Mouse (Mus musculus): ENCODE results near the gene Akt3.

Gene Akt3

DNA sequence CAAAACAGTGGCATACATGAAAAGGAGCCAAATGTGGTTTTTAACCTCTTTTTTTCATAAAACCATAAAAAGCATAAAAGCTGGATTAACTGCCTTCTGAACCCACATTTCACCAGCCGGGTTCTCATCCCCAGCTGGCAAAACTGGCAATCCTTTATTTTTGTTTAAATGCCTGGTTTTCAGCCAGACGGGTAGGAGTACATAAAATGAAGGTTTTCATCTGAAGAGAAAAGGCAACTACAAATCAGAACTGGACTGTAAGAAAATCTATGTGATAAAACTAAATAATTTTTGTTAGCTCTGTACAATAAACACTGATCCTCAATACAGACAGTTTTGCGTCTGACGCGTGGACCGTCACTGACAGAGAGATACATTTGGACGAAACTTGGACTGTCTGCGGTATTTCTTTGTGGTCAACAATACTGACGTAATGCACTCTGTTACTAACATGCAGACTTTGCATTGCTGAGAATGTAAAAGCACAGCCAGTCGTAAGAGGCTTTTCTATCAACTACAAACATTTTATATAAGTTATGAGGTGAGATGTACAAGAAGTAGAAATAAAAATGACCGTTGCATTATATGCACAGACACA lies 206.5 kb downstream of the Akt3 start:
- DNase-seq (ENCODE audit: low spot score in 2 of 2) = no peak

DNA sequence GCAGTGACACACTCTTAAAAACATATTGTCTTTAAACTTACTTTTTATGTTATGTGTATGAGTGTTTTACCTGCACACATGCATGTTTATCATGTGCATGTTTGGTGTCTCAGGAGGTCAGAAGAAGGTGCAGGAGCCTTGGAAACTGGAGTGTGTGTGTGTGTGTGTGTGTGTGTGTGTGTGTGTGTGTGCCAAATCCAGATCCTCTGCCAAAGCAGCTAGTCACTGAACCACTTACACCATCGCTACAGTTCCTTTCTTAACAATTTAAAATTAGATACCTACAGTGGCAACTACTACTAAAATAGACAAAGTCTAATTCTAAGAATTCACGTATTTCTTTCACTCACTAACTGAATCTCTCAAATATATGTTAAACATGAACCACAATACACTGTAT lies 209.2 kb downstream of the Akt3 start:
- DNase-seq (ENCODE audit: low spot score in 2 of 2) = no peak

DNA sequence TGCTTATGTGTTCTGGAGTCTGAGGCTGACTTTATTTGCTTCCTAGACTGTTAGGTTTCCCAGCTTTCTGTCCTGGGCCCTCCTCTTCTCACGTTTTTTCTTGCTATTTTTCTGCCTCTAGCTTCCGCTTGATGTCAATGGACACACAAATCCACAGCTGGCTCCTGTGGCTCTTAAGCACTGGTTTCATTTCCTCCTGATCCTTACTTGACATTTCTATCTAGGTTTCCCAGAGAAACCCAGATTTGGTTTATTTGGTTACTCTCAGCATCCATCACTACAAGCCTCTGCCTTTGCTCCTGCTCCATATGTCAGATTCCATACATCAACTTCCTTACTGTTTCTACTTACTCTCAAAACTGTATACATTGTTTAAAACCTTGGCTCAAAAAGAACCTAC lies 211.0 kb downstream of the Akt3 start:
- DNase-seq (ENCODE audit: low spot score in 2 of 2) = no peak

DNA sequence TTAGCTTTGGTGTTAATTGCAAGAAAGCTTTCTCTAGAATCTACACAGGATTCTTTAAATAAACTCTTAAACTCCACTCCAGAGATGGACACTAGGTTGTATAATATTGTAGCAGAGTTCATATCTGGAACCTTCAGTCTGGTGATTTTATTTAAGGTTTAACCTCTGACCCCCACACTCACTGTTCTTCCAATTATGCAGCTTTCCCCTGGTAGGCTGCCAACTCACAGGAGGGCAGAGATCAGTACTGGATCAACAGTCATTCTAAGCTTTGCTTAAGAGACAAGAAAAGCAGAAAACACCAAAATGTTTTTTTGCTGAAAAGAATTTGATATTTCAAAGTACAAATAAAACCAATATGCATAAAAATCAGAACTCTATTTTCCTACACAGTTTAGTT lies 212.1 kb downstream of the Akt3 start:
- no peak for DNase-seq (ENCODE audit: low spot score in 2 of 2)

DNA sequence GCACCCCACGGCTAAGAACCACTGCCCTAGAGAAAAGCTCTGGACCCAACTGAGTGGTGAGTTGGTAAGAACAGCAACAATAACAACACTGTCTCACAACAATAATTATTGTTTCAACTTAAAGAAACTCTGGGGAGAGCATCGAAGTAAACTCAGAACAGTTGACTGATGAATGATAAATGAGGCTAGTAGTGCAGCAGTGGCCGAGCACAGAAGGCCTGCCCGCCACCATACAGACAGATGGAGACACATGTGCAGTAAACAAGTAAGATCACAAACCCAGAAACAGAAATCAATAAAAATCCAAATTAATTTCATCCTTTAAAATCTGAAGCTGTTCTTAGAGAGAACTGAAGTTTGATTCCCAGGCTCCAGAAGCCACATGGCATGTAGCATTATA lies 217.9 kb downstream of the Akt3 start:
- DNase-seq (ENCODE audit: low spot score in 2 of 2) = no peak

DNA sequence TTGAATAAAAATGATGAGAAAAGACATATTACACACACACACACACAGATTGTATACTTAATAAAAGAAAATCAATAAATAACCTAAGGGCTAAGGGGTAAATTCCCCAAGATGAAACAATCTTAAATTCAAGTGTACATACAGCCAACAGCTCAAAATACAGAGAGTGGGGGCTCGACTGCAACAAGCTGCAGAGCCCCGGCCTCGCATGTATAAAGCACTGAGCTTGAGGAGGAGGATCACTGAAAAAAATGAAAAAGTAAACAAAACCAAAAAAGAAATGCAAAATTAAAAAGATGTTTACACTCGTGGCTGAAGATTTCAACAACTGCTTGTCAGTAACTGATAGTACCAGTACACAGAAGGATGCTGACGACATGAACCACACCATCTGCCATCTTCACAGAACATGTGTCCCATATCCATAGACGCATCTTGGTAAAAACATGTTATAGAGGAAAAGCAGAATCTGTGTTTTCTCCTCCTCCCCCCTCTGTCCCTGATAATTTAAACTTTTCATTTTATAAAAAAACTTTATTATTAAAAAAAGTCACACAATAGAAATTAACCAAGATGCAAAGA lies 218.8 kb downstream of the Akt3 start:
- DNase-seq (ENCODE audit: low spot score in 2 of 2) = no peak

DNA sequence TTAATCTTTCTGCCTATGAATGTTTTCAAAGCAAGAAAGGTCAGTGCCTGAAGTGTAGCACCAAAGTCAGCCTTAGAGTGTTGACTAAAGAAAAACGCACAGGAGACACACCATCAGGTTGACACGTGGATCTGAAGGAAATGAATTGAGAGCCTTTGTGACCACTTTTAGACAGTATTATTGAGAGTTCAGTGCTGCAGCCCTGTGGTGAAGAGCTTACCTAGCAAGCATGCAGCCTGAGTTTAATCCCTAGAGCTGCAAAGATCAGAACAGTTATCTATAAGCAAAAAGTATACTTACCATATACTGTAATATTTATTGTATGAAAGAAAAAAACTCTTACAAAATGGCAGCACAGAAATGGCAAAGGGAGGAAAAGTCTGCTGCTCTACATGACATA lies 219.6 kb downstream of the Akt3 start:
- DNase-seq (ENCODE audit: low spot score in 2 of 2) = no peak

DNA sequence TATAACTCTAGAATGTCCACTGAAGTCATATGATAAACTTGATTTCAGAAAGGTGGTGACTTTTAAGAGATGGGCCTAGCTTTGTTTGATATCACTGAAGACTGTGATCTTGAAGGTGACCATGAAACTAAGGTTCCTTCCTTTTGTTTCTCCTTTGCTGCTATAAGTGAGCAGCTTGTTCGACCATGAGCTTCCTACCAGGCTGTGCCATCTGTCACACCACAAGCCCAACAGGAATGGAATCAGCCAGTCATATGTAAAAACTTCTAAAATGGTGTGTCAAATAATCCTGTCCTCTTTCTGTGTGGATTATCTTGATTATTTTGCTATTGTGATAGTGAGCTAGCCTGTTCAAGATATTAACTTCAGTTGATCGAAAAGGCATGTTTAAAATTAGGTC lies 222.5 kb downstream of the Akt3 start:
- no peak for DNase-seq (ENCODE audit: low spot score in 2 of 2)

DNA sequence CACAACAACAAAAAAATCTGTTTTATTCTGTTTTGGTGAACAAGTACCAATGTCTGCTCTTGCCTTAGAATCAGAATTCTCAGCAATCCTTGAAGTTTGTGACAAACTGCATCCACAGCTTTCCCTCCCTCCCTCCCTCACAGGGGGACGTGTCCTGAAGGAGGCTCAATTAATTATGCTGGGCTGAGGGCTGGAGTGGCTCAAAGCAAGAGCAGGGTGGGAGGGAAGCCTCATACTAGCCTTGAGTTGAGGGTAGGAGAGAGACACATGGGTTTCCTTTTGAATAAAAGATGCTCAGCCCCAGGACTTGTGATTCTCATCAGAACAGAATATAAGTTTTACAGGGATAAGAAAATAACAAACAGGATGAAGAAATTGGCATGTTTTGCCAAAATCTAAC lies 225.8 kb downstream of the Akt3 start:
- DNase-seq (ENCODE audit: low spot score in 2 of 2) = no peak

DNA sequence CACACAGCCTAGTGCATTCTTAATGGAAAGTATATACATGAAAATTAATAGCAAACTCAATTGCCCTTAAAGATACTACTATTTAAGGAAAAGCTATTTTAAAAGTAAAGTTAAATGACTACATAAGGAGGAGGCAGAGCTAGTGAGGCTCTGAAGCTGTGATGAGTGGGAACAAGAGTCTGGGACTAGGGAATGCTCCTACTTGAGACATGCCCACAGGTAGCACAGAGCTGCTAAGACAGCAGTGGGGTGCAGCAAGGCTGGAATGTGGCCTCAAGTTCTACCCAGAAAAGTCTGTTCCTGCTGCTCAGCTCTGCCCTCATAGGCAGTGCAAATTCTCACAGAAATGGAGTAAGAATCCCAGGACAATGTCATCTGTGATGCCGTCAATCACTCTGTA lies 226.8 kb downstream of the Akt3 start:
- DNase-seq (ENCODE audit: low spot score in 2 of 2) = no peak

DNA sequence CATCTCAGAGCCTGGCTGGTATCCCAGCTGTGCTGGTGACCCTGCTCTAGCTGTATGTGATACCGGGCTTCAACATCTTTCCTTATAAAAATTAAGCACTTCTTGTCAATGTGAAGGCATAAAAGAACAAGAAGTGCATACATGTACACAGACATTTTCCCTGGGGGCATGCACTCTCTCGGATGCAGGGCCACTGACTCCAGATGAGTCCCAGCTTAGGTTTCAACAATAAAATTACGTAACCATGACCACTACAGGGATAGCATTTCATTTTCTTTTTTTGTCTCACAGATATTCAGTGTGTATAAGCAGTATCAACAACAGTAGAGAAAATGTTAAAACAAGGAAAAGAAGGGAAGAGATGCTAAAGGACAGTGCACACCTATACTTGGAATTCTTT lies 227.3 kb downstream of the Akt3 start:
- no peak for DNase-seq (ENCODE audit: low spot score in 2 of 2)

DNA sequence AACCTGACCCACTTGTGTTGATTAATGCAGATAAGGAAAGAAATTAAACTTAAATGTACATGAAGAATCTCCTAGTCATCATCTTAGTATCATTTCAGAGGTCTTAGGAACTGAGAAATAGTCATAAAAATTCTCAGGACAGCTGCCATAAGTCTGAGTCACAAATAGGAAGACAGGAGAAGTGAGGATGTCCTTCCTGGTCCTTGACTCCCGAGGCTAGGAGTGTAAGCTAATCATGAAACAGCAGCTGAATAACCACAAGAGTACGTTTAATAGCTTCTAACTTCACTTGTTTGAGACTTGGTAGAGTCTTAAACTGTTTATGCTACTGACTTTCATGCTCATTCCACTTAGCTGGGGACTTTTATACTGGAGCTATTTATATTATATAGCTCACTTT lies 229.0 kb downstream of the Akt3 start:
- no peak for DNase-seq (ENCODE audit: low spot score in 2 of 2)

DNA sequence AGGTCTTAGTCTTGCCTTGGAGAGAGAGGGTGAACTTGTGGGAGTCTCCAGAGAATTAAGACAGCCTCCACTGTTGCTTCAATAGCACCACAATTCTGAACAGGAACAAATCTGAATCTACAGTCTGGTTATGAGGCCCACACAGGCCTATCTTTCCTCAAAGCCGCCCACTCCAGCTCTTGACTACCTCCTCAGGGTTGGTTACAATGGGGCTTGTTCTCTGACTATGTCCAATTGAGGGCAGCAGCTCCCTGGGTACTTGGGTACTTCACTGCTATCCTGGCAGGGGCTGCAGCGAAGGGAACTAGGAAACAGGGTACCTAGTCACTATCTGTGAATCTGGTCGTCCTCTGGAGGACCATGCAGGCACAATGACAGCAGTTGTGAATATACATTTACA lies 230.3 kb downstream of the Akt3 start:
- DNase-seq (ENCODE audit: low spot score in 2 of 2) = no peak

DNA sequence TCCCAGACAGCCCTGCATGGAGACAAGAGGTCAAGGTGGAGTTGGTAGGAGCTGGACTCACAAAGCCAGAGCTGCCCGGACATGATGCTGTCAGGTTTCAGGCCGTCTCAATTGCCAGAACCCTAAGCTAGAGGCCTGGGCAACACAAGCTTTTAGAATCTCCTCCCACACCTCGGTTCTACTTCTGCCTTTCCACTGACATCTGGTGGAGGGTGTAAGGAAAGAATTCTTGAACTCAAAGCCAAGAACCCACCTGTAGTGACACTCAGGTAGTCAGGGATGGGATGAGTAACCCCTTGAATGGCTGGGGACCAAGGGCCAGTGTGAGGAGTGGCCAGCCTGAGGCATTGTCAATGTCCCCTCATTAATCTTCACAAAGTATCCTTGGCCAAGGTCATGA lies 235.3 kb downstream of the Akt3 start:
- DNase-seq (ENCODE audit: low spot score in 2 of 2) = no peak

DNA sequence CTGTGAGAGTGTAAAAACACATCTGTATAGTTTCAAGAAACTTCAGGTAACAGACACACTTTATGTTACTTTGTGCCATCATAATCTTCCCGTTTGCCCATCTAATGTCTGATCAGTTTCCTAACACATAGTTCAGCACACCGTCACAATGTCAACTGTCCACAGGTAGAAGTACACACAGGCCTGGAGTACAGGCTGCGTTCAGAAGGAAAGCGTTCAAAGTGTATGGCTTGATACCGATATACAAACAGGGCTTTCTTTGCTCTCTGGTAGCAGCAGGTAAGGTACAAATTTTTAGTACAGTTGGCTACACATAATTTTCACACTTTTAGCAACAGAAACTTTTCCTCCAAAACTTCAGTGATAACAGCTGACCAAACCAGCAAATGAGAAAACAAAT lies 238.3 kb downstream of the Akt3 start:
- no peak for DNase-seq (ENCODE audit: low spot score in 2 of 2)

DNA sequence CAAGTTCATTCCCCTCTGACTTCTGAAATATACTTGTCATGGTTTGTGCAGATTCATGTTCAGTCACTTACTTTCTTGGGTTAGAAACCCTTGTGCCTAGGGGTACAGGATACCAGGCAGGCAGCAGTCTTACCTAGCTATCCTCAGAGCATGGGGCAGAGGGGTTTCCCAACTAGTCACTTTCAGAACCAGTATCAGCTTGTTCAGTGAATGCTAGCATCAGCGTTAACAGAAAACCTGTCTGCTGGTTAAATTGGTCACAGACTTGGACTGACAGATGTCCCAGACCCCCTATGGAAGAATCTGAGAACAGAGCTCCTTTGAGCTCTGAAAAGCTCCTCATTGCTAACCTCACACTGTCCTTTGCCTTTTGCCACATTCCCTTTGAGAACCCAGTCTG lies 239.3 kb downstream of the Akt3 start:
- no peak for DNase-seq (ENCODE audit: low spot score in 2 of 2)

DNA sequence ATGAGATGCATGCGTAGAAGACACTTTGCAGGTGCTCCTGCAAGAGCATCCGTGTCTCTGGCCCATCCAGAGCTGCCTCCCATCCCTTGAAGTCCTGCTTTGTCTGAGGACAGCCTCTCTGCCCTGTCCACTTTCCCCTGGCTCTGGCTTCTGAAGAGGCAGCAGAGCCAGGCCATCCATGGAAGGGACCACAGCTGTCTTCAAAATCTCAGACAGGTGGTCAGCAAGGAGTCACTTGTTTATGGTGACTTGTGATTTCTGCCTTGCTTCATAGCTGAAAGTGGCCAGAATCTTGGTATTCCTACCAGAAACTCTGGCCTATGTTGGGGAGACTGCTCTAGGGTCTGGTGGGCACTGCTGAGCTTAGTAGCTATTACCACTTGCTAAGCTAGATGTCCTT lies 241.3 kb downstream of the Akt3 start:
- no peak for DNase-seq (ENCODE audit: low spot score in 2 of 2)

DNA sequence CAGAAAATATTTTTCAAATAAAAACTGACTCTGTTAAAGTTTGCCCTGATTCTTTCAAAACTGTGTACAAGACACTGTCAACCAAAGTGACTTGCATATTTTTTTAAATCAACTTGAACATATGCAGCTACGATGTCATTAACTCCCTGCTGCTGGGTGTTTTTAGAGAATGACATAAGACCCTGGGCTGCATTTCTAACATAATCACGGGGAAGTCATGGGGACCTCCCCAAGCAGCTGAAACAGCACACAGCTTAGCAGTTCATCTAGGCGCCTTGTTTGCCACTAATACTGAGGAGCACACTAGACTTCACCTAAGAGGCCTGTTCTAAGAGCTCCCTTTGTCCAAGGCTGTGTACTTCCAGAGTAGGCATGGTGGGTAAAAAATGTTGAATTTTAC lies 242.1 kb downstream of the Akt3 start:
- DNase-seq (ENCODE audit: low spot score in 2 of 2) = no peak

DNA sequence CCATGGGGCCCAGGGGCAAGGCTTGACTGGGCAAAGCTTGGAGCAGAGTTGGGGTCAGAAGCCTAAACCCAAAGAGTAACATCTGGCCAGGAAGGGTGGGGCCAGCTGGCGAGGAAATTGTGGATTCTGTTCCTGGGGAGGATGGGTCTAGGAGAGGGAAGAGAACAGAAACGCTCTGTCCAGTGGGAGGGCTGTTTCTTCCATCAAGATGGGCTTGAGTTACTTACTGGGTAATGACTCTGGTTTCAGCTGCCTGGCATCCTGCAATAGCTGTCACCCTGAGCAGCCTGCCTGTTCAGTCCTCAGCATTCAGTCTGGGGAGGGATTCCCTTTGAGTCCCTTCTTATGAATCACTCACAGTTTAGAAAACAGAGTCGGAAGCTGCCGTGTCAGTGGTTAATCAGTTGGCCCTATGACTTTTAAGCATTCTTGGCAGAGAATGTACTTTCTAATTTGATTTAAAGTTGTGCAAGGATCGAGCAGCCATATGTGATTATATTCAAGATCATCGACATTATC lies 243.0 kb downstream of the Akt3 start:
- no peak for DNase-seq (ENCODE audit: low spot score in 2 of 2)

DNA sequence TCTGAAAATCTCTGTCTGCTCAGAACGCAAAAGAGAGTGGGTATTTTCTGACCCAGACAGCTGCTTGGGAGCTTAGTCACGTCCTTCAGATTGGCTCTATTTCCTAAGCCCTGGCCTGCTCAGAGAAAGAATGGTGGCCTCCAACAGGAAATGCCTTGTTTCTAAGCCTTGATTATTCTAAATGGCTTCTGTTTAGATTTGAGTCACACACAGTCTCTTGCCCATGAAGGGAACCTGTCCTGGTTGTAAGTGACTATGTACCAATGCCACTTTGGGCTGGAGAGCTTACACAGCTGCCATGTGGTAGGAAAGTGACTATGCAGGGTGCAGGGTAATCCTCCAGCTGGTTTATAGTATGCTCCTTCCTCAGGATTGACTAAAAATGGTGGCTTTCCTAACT lies 243.7 kb downstream of the Akt3 start:
- no peak for DNase-seq (ENCODE audit: low spot score in 2 of 2)

DNA sequence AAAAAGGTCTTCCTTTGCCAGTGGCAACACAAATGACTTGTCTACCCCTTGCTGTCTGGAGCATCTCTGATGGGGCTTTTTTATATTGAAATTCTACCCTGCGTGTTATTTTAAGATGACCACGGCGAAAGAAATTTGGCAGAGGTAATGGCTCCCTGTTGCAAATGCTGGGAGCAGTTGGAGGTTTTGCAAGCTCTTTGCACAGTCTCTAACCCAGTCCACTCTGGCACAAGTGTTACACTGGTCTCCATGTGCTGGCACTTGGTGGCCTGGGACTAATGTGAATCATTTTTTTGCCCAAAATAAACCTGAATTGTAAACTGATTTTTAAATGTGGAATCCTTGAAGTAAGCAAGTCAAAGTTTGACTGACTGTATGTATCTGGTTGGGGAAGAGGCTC lies 244.2 kb downstream of the Akt3 start:
- no peak for DNase-seq (ENCODE audit: low spot score in 2 of 2)

DNA sequence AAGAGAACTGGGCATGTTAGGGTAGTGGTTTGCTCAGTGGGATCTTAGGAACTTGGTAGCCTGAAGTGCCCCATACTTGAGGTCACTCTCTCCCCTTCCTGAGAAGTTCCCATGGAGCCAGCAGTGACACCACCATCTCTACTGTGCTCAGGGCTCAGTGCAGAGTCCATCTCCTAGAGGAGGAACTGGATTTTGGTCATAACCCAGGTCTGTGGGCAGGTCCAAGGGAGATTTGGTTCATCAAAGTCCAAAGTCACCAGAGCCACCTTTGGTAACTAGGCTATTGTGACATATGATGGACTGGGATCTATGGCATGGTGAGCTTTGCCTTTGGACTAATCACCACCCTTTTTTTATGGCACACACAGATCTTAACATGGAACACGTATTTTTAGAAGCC lies 244.7 kb downstream of the Akt3 start:
- DNase-seq (ENCODE audit: low spot score in 2 of 2) = no peak

DNA sequence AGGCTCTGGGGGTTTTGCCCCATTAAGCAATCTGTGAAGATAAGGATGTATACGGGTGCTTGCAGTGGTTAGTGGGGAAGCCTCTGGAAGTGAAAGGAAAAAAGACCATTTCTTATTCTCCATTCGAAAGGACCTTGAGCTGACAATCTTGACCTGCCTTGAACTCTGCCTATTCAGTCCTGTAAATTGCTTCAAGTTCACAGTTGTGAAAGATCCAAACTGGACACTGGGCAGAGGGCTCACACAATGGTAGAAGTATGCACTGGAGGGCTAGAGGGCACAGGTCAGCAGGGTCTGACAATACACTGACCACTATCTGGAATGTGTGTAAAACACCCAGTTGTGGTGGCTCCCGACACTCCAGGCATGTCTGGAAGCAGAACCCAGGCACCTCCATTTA lies 245.2 kb downstream of the Akt3 start:
- DNase-seq (ENCODE audit: low spot score in 2 of 2) = no peak

DNA sequence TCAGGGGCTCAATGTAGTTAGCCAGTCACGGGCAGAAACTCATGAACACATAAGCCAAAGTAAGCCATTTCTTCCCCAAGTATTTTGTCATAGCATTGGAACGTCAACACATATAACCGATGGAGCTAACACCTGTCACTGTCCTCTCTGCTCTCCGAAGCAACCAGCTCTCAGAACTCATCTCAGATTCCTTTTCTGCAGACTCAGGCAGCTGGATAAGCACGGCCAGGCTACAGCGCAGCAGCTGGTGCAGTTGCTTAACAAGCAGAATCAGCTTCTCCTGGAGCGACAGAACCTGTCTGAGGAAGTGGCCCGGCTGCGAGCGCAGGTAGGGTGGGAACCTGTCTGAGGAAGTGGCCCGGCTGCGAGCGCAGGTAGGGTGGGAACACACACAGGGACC lies 246.3 kb downstream of the Akt3 start:
- DNase-seq (ENCODE audit: low spot score in 2 of 2) = no peak
